Mouse (Mus musculus): ENCODE results near the gene Ubxn6. TPM values are rescaled to one million over a fixed set of nuclear protein-coding genes. Genes with fewer than 3 reads are reported as not detected.
A peak's percentile ranks its signal among the peaks of the same experiment; 100 is the strongest.

Ubxn6 gene
- total RNA-seq, 4 experiments from 2014 or later: 86.2 to 97.2 (median 91.5) TPM

GRCm38 (mm10) chr17:56024931-56025330, 49.9 kb downstream of the Ubxn6 start:
- DNase-seq (ENCODE audit: low spot score in 2 of 2): no peak

GRCm38 (mm10) chr17:56024476-56024875, 50.4 kb downstream of the Ubxn6 start:
- DNase-seq (ENCODE audit: low spot score in 2 of 2): no peak

DNA sequence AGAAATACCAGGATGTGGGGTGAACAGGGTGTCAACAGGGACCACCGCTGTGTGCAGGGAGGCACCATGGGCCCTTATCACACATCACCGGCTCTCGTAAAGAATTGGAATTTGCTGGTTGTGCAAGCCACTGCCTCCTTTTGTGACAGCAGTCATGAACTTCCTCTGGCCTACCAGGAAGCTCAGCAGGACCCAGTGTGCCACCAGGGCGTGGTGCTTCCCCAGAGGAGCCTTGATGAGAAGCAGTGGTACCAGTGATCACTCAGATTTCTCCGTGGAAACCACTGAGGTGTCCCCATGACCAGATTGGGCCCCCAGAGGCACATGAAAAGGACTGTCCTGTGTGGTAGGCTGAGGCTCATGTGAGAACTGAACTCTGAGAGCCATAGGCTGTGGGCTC, 51.4 kb downstream of the Ubxn6 start:
- no peak for DNase-seq (ENCODE audit: low spot score in 2 of 2)

GRCm38 (mm10) chr17:56022989-56023290, 51.9 kb downstream of the Ubxn6 start:
- no peak for DNase-seq (ENCODE audit: low spot score in 2 of 2)

DNA sequence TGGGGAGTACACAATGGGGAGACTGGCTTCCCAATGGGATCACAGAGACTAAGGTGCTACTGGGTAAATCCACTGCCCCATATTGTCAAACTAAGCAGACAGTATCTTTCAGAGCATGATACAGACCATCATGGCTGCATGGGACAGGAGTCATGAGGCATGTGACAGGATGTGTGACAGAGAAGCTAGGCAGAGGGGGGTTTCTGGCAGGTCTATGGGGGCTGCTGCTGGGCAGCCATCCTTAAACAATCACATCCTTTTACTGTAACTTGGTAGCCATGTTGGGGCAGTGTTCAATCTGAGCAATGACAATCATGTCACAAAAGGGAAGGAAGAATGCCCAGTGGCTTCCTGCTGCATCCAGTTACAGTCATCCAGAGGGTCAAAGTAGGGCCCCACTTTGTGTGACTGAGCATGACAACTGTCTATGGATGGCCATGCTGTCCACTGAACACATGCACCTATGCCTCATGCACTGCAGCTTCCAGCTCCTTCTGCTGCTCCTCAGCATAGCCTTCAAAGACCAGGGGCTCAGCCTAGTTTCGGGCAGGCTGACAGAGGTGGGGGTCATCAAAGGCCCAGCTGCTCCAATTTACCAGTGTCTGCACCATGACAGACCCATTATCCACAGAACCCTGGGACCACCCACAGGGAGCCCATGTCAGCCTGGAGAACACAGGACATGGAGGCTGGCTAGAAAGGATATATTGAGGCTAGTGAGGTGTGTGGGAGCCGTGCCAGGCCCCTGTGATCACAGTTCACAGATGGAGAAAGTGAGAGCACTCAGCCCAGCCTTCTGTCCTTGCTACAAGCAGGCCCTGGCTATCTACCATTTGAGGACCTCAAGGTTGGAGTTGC, 52.5 kb downstream of the Ubxn6 start:
- DNase-seq (ENCODE audit: low spot score in 2 of 2): no peak

- peak in 1 of 2 experiments; percentile 84 for DNase-seq (ENCODE audit: low spot score in 2 of 2)
Observed at GRCm38 (mm10) chr17:56021161-56021910, 53.5 kb downstream of the Ubxn6 start.

DNA sequence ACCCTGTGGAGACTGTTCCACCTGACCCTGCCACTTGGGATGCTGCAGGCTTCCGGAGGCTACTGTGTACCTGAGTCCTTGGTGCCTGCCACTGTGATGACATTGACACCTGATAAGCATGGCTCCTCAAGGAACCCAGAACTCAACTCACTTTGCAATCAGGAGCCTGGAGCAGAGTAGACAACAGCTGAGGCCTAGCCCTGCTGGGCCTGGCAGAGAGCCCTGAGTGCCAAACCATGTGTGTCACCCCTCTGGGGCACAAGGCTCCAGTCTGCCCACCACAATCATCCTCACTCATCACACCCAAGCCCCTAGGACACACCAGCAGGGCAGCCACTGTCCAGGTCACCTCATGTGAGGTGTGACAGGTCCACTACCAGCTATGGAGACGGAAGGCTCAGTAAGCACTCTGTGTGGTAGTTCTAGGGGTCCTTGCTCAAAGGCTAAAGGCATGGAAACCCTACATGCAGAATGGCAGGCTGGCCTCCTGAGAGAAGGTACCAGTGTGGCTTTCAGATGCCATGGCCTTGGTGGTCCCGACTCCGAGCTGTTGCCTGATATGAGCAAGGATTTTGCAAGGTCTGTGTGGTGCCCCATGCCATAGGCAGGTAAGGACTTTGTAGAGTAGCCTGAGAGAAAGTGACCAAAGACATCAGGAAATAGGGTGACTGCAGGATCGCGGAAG, 54.3 kb downstream of the Ubxn6 start:
- DNase-seq (ENCODE audit: low spot score in 2 of 2): no peak

DNA sequence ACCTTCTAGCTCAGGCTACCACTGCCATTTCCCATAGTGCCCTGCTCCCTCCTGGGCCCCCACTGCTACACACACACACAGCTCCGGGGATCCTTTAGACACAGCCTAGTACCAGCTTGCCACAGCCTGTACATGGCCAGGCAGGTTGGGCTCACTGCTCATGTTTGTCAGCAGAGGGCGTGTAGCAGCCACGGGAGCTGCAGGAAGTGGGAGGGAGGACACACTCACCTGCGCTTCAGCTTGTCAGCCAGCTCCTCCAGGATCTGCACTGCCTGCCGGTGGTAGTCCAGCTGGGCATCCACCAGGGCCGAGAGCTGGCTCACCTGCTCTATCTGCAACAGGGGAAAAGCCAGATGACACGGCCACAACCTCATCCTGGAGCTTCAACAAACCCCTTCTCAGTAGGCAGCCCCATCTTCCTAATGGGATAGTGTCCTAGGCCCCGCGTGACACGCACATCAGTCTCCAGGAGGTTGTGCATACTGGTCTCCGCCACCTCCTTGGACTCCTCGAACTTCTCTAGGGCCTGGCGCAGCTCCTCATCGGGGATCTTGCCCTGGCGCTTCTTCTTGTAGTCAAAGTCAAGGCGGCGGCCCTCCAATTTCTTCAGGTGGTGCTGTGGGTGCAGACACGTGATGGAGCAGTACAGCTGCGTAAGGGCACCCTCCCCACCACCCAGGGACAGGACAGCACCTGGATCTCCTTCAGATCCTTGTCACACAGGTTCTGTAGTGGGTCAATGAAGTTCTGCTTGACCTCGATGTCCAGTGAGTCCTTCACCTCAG, 56.3 kb downstream of the Ubxn6 start:
- no peak for DNase-seq (ENCODE audit: low spot score in 2 of 2)

DNA sequence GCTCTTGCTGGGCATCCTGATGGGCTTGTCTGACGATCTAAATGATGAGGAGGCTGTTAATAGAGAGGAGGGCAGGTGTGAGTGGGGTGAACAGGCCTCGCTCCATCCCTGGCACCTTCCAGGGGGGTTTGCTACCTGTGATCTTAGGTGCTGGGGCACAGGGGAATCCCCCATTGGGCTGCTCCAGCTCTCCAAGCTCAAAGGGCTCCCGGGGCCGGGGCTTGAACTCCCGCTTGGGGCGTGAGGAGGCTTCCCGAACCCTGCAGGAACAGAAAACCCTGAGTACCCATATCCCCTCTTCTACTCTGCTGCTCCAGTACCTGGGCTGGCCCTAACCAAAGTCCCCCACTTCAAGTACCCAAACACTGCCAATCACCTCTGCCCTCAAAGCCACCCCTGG, 57.0 kb downstream of the Ubxn6 start:
- no peak for DNase-seq (ENCODE audit: low spot score in 2 of 2)

Other genes with a start within 250 kb of the Ubxn6 start
- gene Zfp119a, start 196.1 kb downstream of the Ubxn6 start, total RNA-seq (2022): 1 to 10 TPM; 5.0 to 7.3 (median 6.2) TPM
- gene Zfp959, start 182.9 kb downstream of the Ubxn6 start, total RNA-seq (2022): 1 to 10 TPM; 6.4 to 6.9 (median 6.9) TPM
- gene Zfp119b, start 125.5 kb downstream of the Ubxn6 start, total RNA-seq (2022): 1 to 10 TPM; 3.5 to 5.2 (median 4.0) TPM
- gene Ebi3, start 122.4 kb downstream of the Ubxn6 start, total RNA-seq (2022): 1 to 10 TPM; 1.1 to 2.5 (median 1.7) TPM
- 10 to 100 TPM; 12.9 to 16.9 (median 15.0) TPM for gene Yju2, start 115.9 kb downstream of the Ubxn6 start, total RNA-seq (2022)
- 10 to 100 TPM; 34.8 to 38.9 (median 37.7) TPM for gene Shd, start 104.6 kb downstream of the Ubxn6 start, total RNA-seq (2022)
- gene Fsd1, start 88.5 kb downstream of the Ubxn6 start, total RNA-seq (2022): 10 to 100 TPM; 73.6 to 91.7 (median 81.2) TPM
- 1 to 10 TPM; 1.7 to 2.4 (median 2.1) TPM for gene Stap2, start 69.4 kb downstream of the Ubxn6 start, total RNA-seq (2022)
- 100 to 1,000 TPM; 107 to 123 (median 117) TPM for gene Mpnd, start 69.3 kb downstream of the Ubxn6 start, total RNA-seq (2022)
- 10 to 100 TPM; 31.2 to 36.7 (median 34.0) TPM for gene Sh3gl1, start 38.4 kb downstream of the Ubxn6 start, total RNA-seq (2022)
- gene Chaf1a, start 34.6 kb downstream of the Ubxn6 start, total RNA-seq (2022): 1 to 10 TPM; 2.6 to 3.5 (median 3.1) TPM
- 100 to 1,000 TPM in 3 of 4 experiments, 10 to 100 TPM in 1; 95.3 to 115 (median 104) TPM for gene Hdgfl2, start 4.6 kb upstream of the Ubxn6 start, total RNA-seq (2022)
- gene Plin4, start 34.8 kb upstream of the Ubxn6 start, total RNA-seq (2022): 10 to 100 TPM in 1 of 4 experiments, 1 to 10 TPM in 3; 4.7 to 14.9 (median 7.5) TPM
- under 1 TPM; 0.81 to 0.96 (median 0.93) TPM for gene Plin5, start 42.6 kb upstream of the Ubxn6 start, total RNA-seq (2022)
- 1 to 10 TPM; 1.5 to 3.4 (median 2.0) TPM for gene Lrg1, start 47.0 kb upstream of the Ubxn6 start, total RNA-seq (2022)
- 100 to 1,000 TPM; 116 to 130 (median 121) TPM for gene Sema6b, start 65.3 kb upstream of the Ubxn6 start, total RNA-seq (2022)
- 1 to 10 TPM; 6.1 to 8.9 (median 7.1) TPM for gene Tnfaip8l1, start 87.4 kb upstream of the Ubxn6 start, total RNA-seq (2022)
- gene Mydgf, start 108.9 kb upstream of the Ubxn6 start, total RNA-seq (2022): 10 to 100 TPM; 36.8 to 38.3 (median 37.5) TPM
- gene Dpp9, start 143.9 kb upstream of the Ubxn6 start, total RNA-seq (2022): 10 to 100 TPM; 56.1 to 61.3 (median 59.8) TPM
- gene Fem1a, start 181.8 kb upstream of the Ubxn6 start, total RNA-seq (2022): 10 to 100 TPM; 33.1 to 34.5 (median 33.8) TPM
- 1 to 10 TPM; 5.7 to 8.4 (median 6.5) TPM for gene Ticam1, start 201.8 kb upstream of the Ubxn6 start, total RNA-seq (2022)
- gene Plin3, start 217.8 kb upstream of the Ubxn6 start, total RNA-seq (2022): 10 to 100 TPM; 14.6 to 18.2 (median 15.4) TPM
- not detected for gene Arrdc5, start 225.3 kb upstream of the Ubxn6 start, total RNA-seq (2022)
- 1 to 10 TPM in 2 of 4 experiments, under 1 TPM in 2; 0.80 to 1.8 (median 1.3) TPM for gene Uhrf1, start 228.3 kb upstream of the Ubxn6 start, total RNA-seq (2022)

All from left cerebral cortex, adult 8-10 months (tissue).